Mouse (Mus musculus) limb, embryonic 14.5 days (tissue): Measurements from ENCODE around the gene Rnf215. TPM values are rescaled to one million over a fixed set of nuclear protein-coding genes. Genes with fewer than 3 reads are reported as not detected.

ENCODE experiments used
- ATAC-seq: fragments of 200-750 bp; cut with Nextera tagmentation; 2 replicates; pipeline ENCODE4 v1.8.0; 2017; ENCODE audit warnings: low read depth, moderate number of reproducible peaks, moderate TSS enrichment; ENCODE audit not compliant: low FRiP score
- DNase-seq: peaks from one replicate; pipeline ENCODE4 v3.0.0-alpha.2; 2015; ENCODE audit warnings: low spot score
- H3K27ac ChIP-seq: fragments of 300-500 bp; sonication (generic); replicated peaks from 2 replicates; pipeline ENCODE4 v1.5.1; 2014; ENCODE audit warnings: low read depth, mild to moderate bottlenecking, low read length, moderate library complexity, mixed read lengths
- H3K27me3 ChIP-seq: fragments of 300-500 bp; sonication (generic); 2 replicates; pipeline ENCODE4 v1.6.1; 2014; ENCODE audit warnings: low read length, mixed read lengths; ENCODE audit not compliant: control insufficient read depth, insufficient read depth
- H3K36me3 ChIP-seq: fragments of 300-500 bp; sonication (generic); 2 replicates; pipeline ENCODE4 v1.6.1; 2014; ENCODE audit warnings: mild to moderate bottlenecking, low read length, moderate library complexity, mixed read lengths; ENCODE audit not compliant: control insufficient read depth, insufficient read depth
- H3K4me1 ChIP-seq: fragments of 300-500 bp; sonication (generic); 2 replicates; pipeline ENCODE4 v1.6.1; 2014; ENCODE audit warnings: antibody characterized with exemption, low read length, mixed read lengths; ENCODE audit not compliant: control insufficient read depth, insufficient read depth
- H3K4me2 ChIP-seq: fragments of 300-500 bp; sonication (generic); replicated peaks from 2 replicates; pipeline ENCODE4 v1.6.1; 2014; ENCODE audit warnings: low read depth, mild to moderate bottlenecking, low read length, moderate library complexity; ENCODE audit not compliant: severe bottlenecking
- H3K4me3 ChIP-seq: fragments of 300-500 bp; sonication (generic); replicated peaks from 2 replicates; pipeline ENCODE4 v1.5.1; 2014; ENCODE audit warnings: low read length
- H3K9ac ChIP-seq: fragments of 300-500 bp; sonication (generic); 2 replicates; pipeline ENCODE4 v1.6.1; 2014; ENCODE audit warnings: mild to moderate bottlenecking, low read depth, low read length, moderate library complexity; ENCODE audit not compliant: severe bottlenecking
- H3K9me3 ChIP-seq: fragments of 300-500 bp; sonication (generic); 2 replicates; pipeline ENCODE4 v1.6.1; 2016; ENCODE audit warnings: low read length; ENCODE audit not compliant: control insufficient read depth
- POLR2A ChIP-seq: fragments of 200-500 bp; IDR thresholded peaks from 2 replicates; pipeline ENCODE4 v1.8.0; 2012; ENCODE audit warnings: inconsistent platforms, mild to moderate bottlenecking, moderate library complexity, borderline replicate concordance; ENCODE audit not compliant: insufficient read depth, insufficient read length; ENCODE audit errors: extremely low read depth
- WGBS: fragments of 180-500 bp; shearing (Covaris S2); extraction: QIAGEN DNeasy Blood & Tissue Kit; methylation state at CpG from one replicate; pipeline ENCODE4 v1.1.7; 2014; 5-methylcytosine and 5-hydroxymethylcytosine counted together
- polyA plus RNA-seq, 2 experiments: library from polyadenylated mRNA; depleted of rRNA in 1 of 2; stranded (reverse) in 1 of 2; unstranded in 1 of 2; fragments of >200 nt; fragmentation: Nextera tagmentation in 1 of 2; extraction: Ambion mirVana in 1 of 2; gene quantifications; 2 replicates each; pipeline versions ENCODE4 v1.2.1 to v1.2.3; 2012 to 2014

Gene Rnf215
- polyA plus RNA-seq, 2 experiments: 40.7 to 57.1 TPM

DNA sequence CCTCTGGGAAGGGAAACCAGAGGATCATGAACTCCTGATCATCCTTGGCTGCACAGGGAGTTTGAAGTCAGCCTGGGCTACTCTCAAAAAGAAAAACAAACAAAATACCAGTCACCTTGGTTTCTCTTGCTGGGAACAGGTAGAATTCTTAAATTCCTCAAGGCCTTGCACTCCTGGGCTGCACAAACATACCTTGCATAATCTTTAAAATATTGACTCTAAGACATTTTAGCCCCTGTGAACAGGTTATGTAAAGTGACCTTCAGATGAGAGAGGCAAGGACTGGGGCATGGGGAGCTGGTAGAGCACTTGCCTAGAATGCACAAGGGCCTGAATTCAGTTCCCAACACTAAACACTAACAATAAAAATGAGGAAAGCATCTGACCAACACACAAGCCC is 6.5 kb downstream of the Rnf215 start:
- no peak overlapping the region for H3K9ac ChIP-seq
- H3K4me1 ChIP-seq: peaks cover under 1% of the 10 kb centered on the region; the same call in 1 of the 2 replicates
- H3K36me3 ChIP-seq: peaks cover 87% of the 10 kb centered on the region
- DNase-seq (no peak), ATAC-seq (no peak)
- TF ChIP-seq POLR2A: no peak
- no peaks in the 10 kb centered on the region for H3K27me3 ChIP-seq
- no peak overlapping the region for H3K27ac ChIP-seq
- H3K9me3 ChIP-seq: no peaks in the 10 kb centered on the region
- H3K4me2 ChIP-seq: no peak overlapping the region
- H3K4me3 ChIP-seq: no peak overlapping the region

DNA sequence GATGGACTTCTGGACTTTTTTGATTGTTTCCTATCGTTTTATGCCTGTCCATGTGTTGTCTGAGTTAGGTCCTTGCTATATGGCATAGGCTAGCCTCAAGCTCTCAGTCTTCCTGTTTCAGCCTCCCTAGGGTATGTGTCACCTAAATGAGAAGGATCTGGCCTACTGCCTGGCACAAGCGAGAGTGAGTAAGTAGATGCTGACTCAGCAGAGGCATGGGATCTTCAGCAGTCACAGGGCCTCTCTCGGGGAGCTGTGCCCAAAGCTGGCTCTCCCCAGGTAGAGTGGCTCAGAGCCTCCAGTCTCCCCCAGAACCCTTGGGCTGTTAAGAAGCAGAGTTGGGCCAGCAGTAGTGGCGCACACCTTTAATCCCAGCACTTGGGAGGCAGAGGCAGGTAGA is 7.3 kb downstream of the Rnf215 start:
- Histone ChIP-seq H3K9ac (no peak overlapping the region), H3K4me1 (no peaks in the 10 kb centered on the region), H3K27me3 (no peaks in the 10 kb centered on the region), H3K4me3 (no peak overlapping the region), H3K9me3 (no peaks in the 10 kb centered on the region), H3K27ac (no peak overlapping the region), H3K36me3 (peaks cover 80% of the 10 kb centered on the region), H3K4me2 (no peak overlapping the region)
- 85% methylated on average over 4 of the region's 4 CpGs for WGBS
- DNase-seq (no peak), ATAC-seq (no peak)
- TF ChIP-seq POLR2A: no peak

DNA sequence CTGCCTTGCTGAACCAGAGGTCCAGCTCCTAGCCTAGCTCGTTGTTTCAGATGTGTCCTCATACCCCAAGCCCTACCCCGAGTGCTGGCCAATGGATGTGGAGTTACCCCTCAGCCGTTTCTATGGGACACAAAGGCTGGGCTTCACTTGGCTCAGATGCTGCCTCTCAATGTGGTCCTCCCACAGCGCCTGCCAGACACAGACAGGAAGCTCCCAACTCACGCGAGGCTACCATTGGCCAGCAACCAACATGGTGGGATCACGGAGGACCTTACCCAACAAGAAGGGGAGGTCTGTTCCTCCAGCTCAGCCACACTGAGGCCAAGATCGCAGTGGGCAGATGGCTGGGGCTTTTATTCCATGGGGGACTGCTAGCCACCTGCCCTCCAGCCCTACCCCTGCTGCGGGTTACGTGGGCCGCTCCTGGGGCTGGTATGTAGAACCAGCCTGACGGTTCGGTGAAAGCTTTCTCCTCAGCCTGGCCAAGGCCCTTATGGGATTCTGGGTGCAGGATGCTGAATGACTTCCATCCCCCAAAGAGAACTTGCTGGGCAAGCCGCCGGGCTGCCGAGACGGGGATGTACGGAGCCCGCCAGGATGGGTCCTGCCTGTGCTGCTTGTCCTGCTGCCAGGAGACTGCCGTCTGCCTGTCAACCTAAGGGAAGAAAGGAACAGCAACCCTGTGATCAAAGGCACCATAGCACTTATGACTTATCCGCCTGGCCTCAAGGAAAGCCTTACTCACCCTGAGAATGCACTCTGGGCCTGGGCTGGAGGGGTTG is 8.5 kb downstream of the Rnf215 start:
- ATAC-seq (no peak), DNase-seq (no peak)
- no peak overlapping the region for H3K4me2 ChIP-seq
- no peaks in the 10 kb centered on the region for H3K4me1 ChIP-seq
- peaks cover 70% of the 10 kb centered on the region for H3K36me3 ChIP-seq
- no peaks in the 10 kb centered on the region for H3K27me3 ChIP-seq
- no peak overlapping the region for H3K9ac ChIP-seq
- no peak overlapping the region for H3K4me3 ChIP-seq
- no peaks in the 10 kb centered on the region for H3K9me3 ChIP-seq
- 84% methylated on average over 21 of the region's 21 CpGs for WGBS
- no peak overlapping the region for H3K27ac ChIP-seq
- no peak for TF ChIP-seq POLR2A

DNA sequence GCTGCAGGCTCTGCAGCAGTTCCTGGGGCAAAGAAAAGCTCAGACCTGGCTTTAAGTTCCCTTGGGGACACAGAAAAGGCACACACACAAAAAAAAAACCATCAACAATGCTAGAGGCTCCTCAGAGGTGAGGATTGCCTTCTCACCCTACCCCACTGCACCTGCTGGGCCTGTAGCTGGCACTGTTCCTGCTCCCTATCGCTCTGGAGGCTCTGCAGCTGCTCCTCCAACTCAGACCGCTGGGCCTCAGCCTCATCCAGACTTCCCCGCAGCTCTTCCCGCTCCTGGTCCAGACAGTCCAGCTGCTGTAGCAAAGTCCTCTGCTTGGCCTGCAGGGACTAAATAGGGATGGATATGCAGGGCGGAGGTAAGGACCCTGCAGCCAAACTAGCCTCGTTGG is 11.4 kb downstream of the Rnf215 start:
- ATAC-seq: 0 out of 2 replicates have a peak, but pooled peaks have one; percentile 25
- Histone ChIP-seq H3K36me3 (peaks cover 50% of the 10 kb centered on the region), H3K27ac (no peak overlapping the region)

DNA sequence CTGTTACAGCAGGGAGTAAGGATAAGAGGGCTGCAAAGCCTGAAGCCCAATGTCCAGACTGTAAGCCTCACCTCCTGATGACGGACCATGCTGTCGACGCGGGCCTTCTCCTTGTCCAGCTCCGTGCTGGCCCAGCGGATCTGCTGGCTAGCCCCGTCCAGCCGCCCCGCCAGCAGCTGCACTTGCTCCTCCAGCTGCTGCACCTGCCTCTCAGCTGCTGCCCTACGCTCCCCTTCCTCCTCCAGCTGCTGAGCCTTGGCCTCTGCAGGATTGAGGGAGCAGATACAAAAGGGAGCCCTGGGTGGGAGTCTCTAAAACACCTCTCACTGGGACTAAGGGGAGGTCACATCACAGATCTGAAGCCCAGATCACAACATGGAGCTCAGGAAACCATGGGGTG is 12.1 kb downstream of the Rnf215 start:
- DNase-seq (no peak), ATAC-seq (0 out of 2 replicates have a peak, but pooled peaks have one; percentile 21)
- no peak for TF ChIP-seq POLR2A
- H3K36me3 ChIP-seq: peaks cover 43% of the 10 kb centered on the region
- no peak overlapping the region for H3K27ac ChIP-seq
- WGBS: 86% methylated on average over 10 of the region's 10 CpGs
- no peak overlapping the region for H3K4me3 ChIP-seq
- H3K9me3 ChIP-seq: no peaks in the 10 kb centered on the region
- no peaks in the 10 kb centered on the region for H3K4me1 ChIP-seq
- no peak overlapping the region for H3K9ac ChIP-seq
- no peaks in the 10 kb centered on the region for H3K27me3 ChIP-seq
- no peak overlapping the region for H3K4me2 ChIP-seq

More for the DNA sequence above, 11.4 kb downstream of the Rnf215 start:
- no peak for DNase-seq
- H3K4me2 ChIP-seq: no peak overlapping the region
- TF ChIP-seq POLR2A: no peak
- H3K4me1 ChIP-seq: no peaks in the 10 kb centered on the region
- H3K9ac ChIP-seq: no peak overlapping the region
- no peaks in the 10 kb centered on the region for H3K27me3 ChIP-seq
- no peak overlapping the region for H3K4me3 ChIP-seq
- WGBS: 79% methylated on average over 6 of the region's 6 CpGs
- H3K9me3 ChIP-seq: no peaks in the 10 kb centered on the region
